9 mouse cellular contexts compared by ENCODE assay signal in genomic region chr4:132492178-132493060, GRCm38 (mm10). TPM values are rescaled to one million over a fixed set of nuclear protein-coding genes. Genes with fewer than 3 reads are reported as not detected.
DNase-seq lines count a peak whose midpoint lies in the region; ATAC-seq and TF ChIP-seq lines count a peak whose summit lies in the region.
"Had no signal": no experiment of that assay in that cellular context is flagged by ENCODE, and none has a peak within 500 bp of the region (broad histone marks: within the 10 kb centered on the region; RNA-seq: fewer than 3 reads in every experiment).

No protein-coding gene starts in this region.

- no peaks in the 10 kb centered on the region for H3K27me3 ChIP-seq in hindbrain, embryonic 14.5 days (ENCODE audit: control insufficient read depth, insufficient read depth, low read length)
- H3K27me3 ChIP-seq in hindbrain, embryonic 11.5 days (ENCODE audit: control insufficient read depth, insufficient read depth, low read length) = no peaks in the 10 kb centered on the region
- H3K27me3 ChIP-seq in hindbrain, postnatal 0 days (ENCODE audit: insufficient read depth, low read length) = no peaks in the 10 kb centered on the region
- H3K27me3 ChIP-seq: heart, embryonic 15.5 days had no signal

- H3K4me1 ChIP-seq in hindbrain, embryonic 14.5 days (replicated peaks; ENCODE audit: control insufficient read depth, insufficient read depth, low read length) = no peaks in the 10 kb centered on the region; the same call in 1 of the 2 replicates
- H3K4me1 ChIP-seq in hindbrain, embryonic 11.5 days (replicated peaks; ENCODE audit: control insufficient read depth, insufficient read depth, low read length) = no peaks in the 10 kb centered on the region
- H3K4me1 ChIP-seq in hindbrain, postnatal 0 days (ENCODE audit: insufficient read depth, low read length) = no peaks in the 10 kb centered on the region

- no peak overlapping the region for H3K4me2 ChIP-seq in hindbrain, embryonic 14.5 days (replicated peaks)
- no peak overlapping the region for H3K4me2 ChIP-seq in hindbrain, embryonic 11.5 days (replicated peaks; ENCODE audit: low read depth, low read length)
- H3K4me2 ChIP-seq in hindbrain, postnatal 0 days (ENCODE audit: low read depth, low read length) = no peak overlapping the region
- H3K4me2 ChIP-seq: heart, embryonic 15.5 days had no signal

- H3K36me3 ChIP-seq in hindbrain, embryonic 14.5 days (replicated peaks; ENCODE audit: control insufficient read depth, insufficient read depth) = peaks cover 9% of the 10 kb centered on the region
- no peaks in the 10 kb centered on the region for H3K36me3 ChIP-seq in hindbrain, embryonic 11.5 days (ENCODE audit: control insufficient read depth, insufficient read depth, low read length)
- H3K36me3 ChIP-seq in hindbrain, postnatal 0 days (ENCODE audit: insufficient read depth, low read length) = peaks cover 19% of the 10 kb centered on the region

- whole genome bisulfite sequencing in hindbrain, embryonic 14.5 days = 55% methylated on average over 10 of the region's 10 CpGs
- WGBS in hindbrain, embryonic 11.5 days = 79% methylated on average over 10 of the region's 10 CpGs
- 33% methylated on average over 10 of the region's 10 CpGs for WGBS in hindbrain, postnatal 0 days

- H3K9me3 ChIP-seq in hindbrain, embryonic 14.5 days (ENCODE audit: control insufficient read depth, low read length) = no peaks in the 10 kb centered on the region
- H3K9me3 ChIP-seq in hindbrain, embryonic 11.5 days (ENCODE audit: control insufficient read depth, low read length) = no peaks in the 10 kb centered on the region
- no peaks in the 10 kb centered on the region for H3K9me3 ChIP-seq in hindbrain, postnatal 0 days (ENCODE audit: low read length)
- H3K9me3 ChIP-seq: heart, embryonic 15.5 days had no signal

- no peak overlapping the region for H3K9ac ChIP-seq in hindbrain, embryonic 14.5 days
- no peak overlapping the region for H3K9ac ChIP-seq in hindbrain, embryonic 11.5 days (ENCODE audit: low read depth, low read length)
- H3K9ac ChIP-seq in hindbrain, postnatal 0 days (replicated peaks; ENCODE audit: low read length) = no peak overlapping the region
- H3K9ac ChIP-seq: heart, embryonic 15.5 days had no signal

- DNase-seq in hindbrain, embryonic 14.5 days (ENCODE audit: low spot score) = peak; percentile 46
- no peak for DNase-seq in hindbrain, embryonic 11.5 days (ENCODE audit: low spot score)
- DNase-seq in testis, postnatal 10 days (ENCODE audit: low spot score) = peak; percentile 53
- DNase-seq in testis, postnatal 14 days (ENCODE audit: low spot score) = no peak
- peak; percentile 83 for DNase-seq in hindbrain, postnatal 0 days (ENCODE audit: low spot score)
- DNase-seq in skeletal muscle tissue, adult 2 months (ENCODE audit: low read depth, low spot score) = peak; percentile 34
- DNase-seq in spleen, postnatal 36 days (ENCODE audit: low spot score in 2 of 2) = no peak

- no peak for ATAC-seq in hindbrain, embryonic 14.5 days (ENCODE audit: low FRiP score)
- ATAC-seq in hindbrain, embryonic 11.5 days (ENCODE audit: low FRiP score) = no peak
- ATAC-seq in hindbrain, postnatal 0 days = peak; percentile 61; the same call in 1 of the 2 replicates
- ATAC-seq in megakaryocyte, adult 5-6 weeks (ENCODE audit: poor library complexity, severe bottlenecking) = no peak

- no peak for TF ChIP-seq CTCF in hindbrain, postnatal 0 days (IDR thresholded peaks at IDR 0.05; ENCODE audit: low read depth)

- no peak overlapping the region for H3K4me3 ChIP-seq in hindbrain, embryonic 14.5 days (replicated peaks; ENCODE audit: low read length)
- no peak overlapping the region for H3K4me3 ChIP-seq in hindbrain, embryonic 11.5 days (ENCODE audit: low read depth, low read length)
- no peak overlapping the region for H3K4me3 ChIP-seq in hindbrain, postnatal 0 days (ENCODE audit: low read length)
- H3K4me3 ChIP-seq: heart, embryonic 15.5 days had no signal

- H3K27ac ChIP-seq in hindbrain, embryonic 14.5 days = no peak overlapping the region
- H3K27ac ChIP-seq in hindbrain, embryonic 11.5 days (ENCODE audit: low read depth, low read length) = no peak overlapping the region
- peak overlapping the region; percentile 68 for H3K27ac ChIP-seq in hindbrain, postnatal 0 days
- H3K27ac ChIP-seq: heart, embryonic 15.5 days had no signal

RNA-seq across cellular contexts. Expression of gene Sesn2, which starts 17.9 kb away (rescaled TPM):
- 6.7 and 7.1 TPM in 2 replicates for polyA plus RNA-seq in hindbrain, embryonic 14.5 days (2014; fragmentation: Nextera tagmentation; extraction: Ambion mirVana)
- 5.8 and 7.4 TPM in 2 replicates for polyA plus RNA-seq in hindbrain, embryonic 11.5 days (2014; fragmentation: Nextera tagmentation; extraction: Ambion mirVana)
- 22.8 and 25.7 TPM in 2 replicates for total RNA-seq in hindbrain, postnatal 0 days (2014; rRNA removed)
- polyA plus RNA-seq in hindbrain, postnatal 0 days (2015; fragmentation: Nextera tagmentation; extraction: Ambion mirVana) = 18.3 and 19.9 TPM in 2 replicates
- 7.4 TPM in 2 replicates for total RNA-seq in megakaryocyte, adult 5-6 weeks (2015)
- 5.2 and 5.6 TPM in 2 replicates for total RNA-seq in megakaryocyte, adult 5-6 weeks (2017)

RNA-seq across cellular contexts. Expression of gene Med18, which starts 28.7 kb away (rescaled TPM):
- 8.5 and 10.7 TPM in 2 replicates for polyA plus RNA-seq in hindbrain, embryonic 14.5 days (2014; fragmentation: Nextera tagmentation; extraction: Ambion mirVana)
- 20.2 and 24.6 TPM in 2 replicates for polyA plus RNA-seq in hindbrain, embryonic 11.5 days (2014; fragmentation: Nextera tagmentation; extraction: Ambion mirVana)
- 11.4 and 11.6 TPM in 2 replicates for total RNA-seq in hindbrain, postnatal 0 days (2014; rRNA removed)
- 12.1 and 13.8 TPM in 2 replicates for polyA plus RNA-seq in hindbrain, postnatal 0 days (2015; fragmentation: Nextera tagmentation; extraction: Ambion mirVana)
- total RNA-seq in megakaryocyte, adult 5-6 weeks (2015) = 9.0 and 11.4 TPM in 2 replicates
- 7.7 and 12.5 TPM in 2 replicates for total RNA-seq in megakaryocyte, adult 5-6 weeks (2017)

RNA-seq across cellular contexts. Expression of gene Atpif1, which starts 41.0 kb away (rescaled TPM):
- polyA plus RNA-seq in hindbrain, embryonic 14.5 days (2014; fragmentation: Nextera tagmentation; extraction: Ambion mirVana) = 1,422 and 1,589 TPM in 2 replicates
- 1,169 and 1,193 TPM in 2 replicates for polyA plus RNA-seq in hindbrain, embryonic 11.5 days (2014; fragmentation: Nextera tagmentation; extraction: Ambion mirVana)
- 341 and 518 TPM in 2 replicates for total RNA-seq in hindbrain, postnatal 0 days (2014; rRNA removed)
- 1,637 and 1,748 TPM in 2 replicates for polyA plus RNA-seq in hindbrain, postnatal 0 days (2015; fragmentation: Nextera tagmentation; extraction: Ambion mirVana)
- total RNA-seq in megakaryocyte, adult 5-6 weeks (2015) = 240 and 279 TPM in 2 replicates
- 502 and 628 TPM in 2 replicates for total RNA-seq in megakaryocyte, adult 5-6 weeks (2017)

RNA-seq across cellular contexts. Expression of gene Dnajc8, which starts 42.9 kb away (rescaled TPM):
- polyA plus RNA-seq in hindbrain, embryonic 14.5 days (2014; fragmentation: Nextera tagmentation; extraction: Ambion mirVana) = 126 and 136 TPM in 2 replicates
- polyA plus RNA-seq in hindbrain, embryonic 11.5 days (2014; fragmentation: Nextera tagmentation; extraction: Ambion mirVana) = 194 and 212 TPM in 2 replicates
- 64.6 and 95.5 TPM in 2 replicates for total RNA-seq in hindbrain, postnatal 0 days (2014; rRNA removed)
- polyA plus RNA-seq in hindbrain, postnatal 0 days (2015; fragmentation: Nextera tagmentation; extraction: Ambion mirVana) = 142 and 162 TPM in 2 replicates
- total RNA-seq in megakaryocyte, adult 5-6 weeks (2015) = 113 and 122 TPM in 2 replicates
- 368 and 380 TPM in 2 replicates for total RNA-seq in megakaryocyte, adult 5-6 weeks (2017)

Comparison
In these comparisons a context has a peak if more than half of its experiments do, and no peak if none do; other contexts are left out.
1. DNase-seq: peak in hindbrain, embryonic 14.5 days (single experiment), testis, postnatal 10 days (single experiment), hindbrain, postnatal 0 days (single experiment) and skeletal muscle tissue, adult 2 months (single experiment); none in hindbrain, embryonic 11.5 days (single experiment), testis, postnatal 14 days (single experiment) and spleen, postnatal 36 days (0 of 2).